Mouse (Mus musculus): ENCODE data around the gene 6430531B16Rik.

The 6430531B16Rik gene

DNA sequence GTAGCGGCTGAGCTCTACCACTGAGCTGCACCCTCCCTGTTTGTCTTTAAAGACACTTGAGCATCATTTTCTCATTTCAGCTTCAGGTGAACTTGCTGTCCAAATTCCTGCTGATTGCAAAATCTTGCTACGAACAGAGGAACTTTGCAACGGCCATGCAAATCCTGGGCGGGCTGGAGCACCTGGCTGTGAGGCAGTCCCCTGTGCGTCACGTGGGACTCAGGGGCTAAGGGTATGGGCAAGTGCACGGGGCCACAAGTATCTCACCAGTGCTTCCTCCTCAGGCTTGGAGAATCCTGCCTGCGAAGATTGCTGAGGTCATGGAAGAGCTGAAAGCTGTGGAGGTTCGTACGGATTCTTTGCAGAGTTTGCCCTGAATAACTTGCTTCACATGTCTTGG, 41.9 kb downstream of the 6430531B16Rik start:
- DNase-seq: no peak

DNA sequence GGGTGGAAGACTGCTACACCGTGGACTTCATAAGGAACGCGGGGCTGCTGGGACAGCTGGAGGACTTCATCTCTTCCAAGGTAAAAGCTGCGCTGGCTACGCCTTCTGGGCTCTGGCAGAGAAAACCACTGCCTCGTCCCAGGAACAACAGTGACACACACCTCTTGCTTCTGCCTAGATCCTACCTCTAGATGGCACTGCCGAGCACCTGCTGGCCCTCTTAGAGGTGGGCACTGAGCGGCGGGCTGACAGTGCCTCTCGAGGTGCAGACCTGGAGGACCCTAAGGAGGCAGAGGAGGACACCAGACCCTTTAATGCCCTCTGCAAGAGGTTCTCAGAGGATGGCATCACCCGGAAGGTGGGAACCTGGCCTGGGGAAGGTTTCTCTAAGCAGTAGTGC, 47.8 kb downstream of the 6430531B16Rik start:
- peak; percentile 33 for DNase-seq
